Comparison of ENCODE assay signal across 20 mouse cellular contexts in the genomic region with DNA sequence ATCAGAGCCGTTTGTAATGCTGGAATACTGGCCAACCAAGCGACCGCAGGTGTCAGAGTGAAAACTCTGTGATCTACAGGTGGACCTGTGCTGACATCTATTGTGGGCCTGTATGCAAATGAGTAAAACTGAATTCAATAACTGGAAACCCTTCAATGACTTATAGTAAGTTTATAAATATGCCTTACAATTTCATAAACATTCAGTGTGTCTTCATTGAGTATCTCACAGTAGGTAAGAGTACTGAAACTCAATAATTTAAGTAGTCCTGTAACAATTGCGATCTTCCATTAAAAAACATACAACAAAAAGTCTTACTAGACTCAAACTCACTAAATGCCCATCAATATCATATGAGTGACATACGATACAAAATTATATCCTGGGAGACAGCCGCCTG. TPM values are rescaled to one million over a fixed set of nuclear protein-coding genes. Genes with fewer than 3 reads are reported as not detected.
DNase-seq lines count a peak whose midpoint lies in the region; ATAC-seq and TF ChIP-seq lines count a peak whose summit lies in the region.
"Had no signal": no experiment of that assay in that cellular context is flagged by ENCODE, and none has a peak within 500 bp of the region (broad histone marks: within the 10 kb centered on the region; RNA-seq: fewer than 3 reads in every experiment).

No protein-coding gene starts in this region.

- peak overlapping the region; percentile 96 for H3K4me2 ChIP-seq in embryonic facial prominence, embryonic 13.5 days
- H3K4me2 ChIP-seq in heart, postnatal 0 days (ENCODE audit: low read depth, low read length): peak overlapping the region; percentile 89; the same call in 1 of the 2 replicates
- H3K4me2 ChIP-seq in embryonic facial prominence, embryonic 14.5 days (ENCODE audit: low read depth, low read length): 0 out of 2 replicates have a peak overlapping the region, but pooled peaks have one; percentile 15
- peak overlapping the region; percentile 91; the same call in 1 of the 2 replicates for H3K4me2 ChIP-seq in limb, embryonic 15.5 days

- no peak for ATAC-seq in embryonic facial prominence, embryonic 13.5 days (ENCODE audit: insufficient number of reproducible peaks, insufficient read depth, low FRiP score, low TSS enrichment, low read depth)
- ATAC-seq in heart, postnatal 0 days (ENCODE audit: insufficient read depth, low read depth): no peak
- no peak for ATAC-seq in embryonic facial prominence, embryonic 14.5 days (ENCODE audit: low read depth)
- ATAC-seq in limb, embryonic 15.5 days (ENCODE audit: insufficient number of reproducible peaks, low FRiP score, low TSS enrichment, low read depth): no peak
- no peak for ATAC-seq in megakaryocyte-erythroid progenitor cell, adult 5-6 weeks (replicated peaks; ENCODE audit: low FRiP score, low TSS enrichment, poor library complexity, severe bottlenecking)

- DNase-seq in embryonic facial prominence, embryonic 10.5 days (ENCODE audit: low spot score): no peak
- DNase-seq in heart, postnatal 0 days (ENCODE audit: low spot score): no peak
- DNase-seq in heart, adult 8-10 months (ENCODE audit: low spot score): no peak
- no peak for DNase-seq in embryonic facial prominence, embryonic 14.5 days (ENCODE audit: low spot score)
- DNase-seq in lung, postnatal 4 days: no peak
- DNase-seq: adrenal gland, postnatal 14 days; cerebellum, adult 11-12 months; cerebellum, postnatal 14 days; layer of hippocampus, adult 9-11 months; right cerebral cortex, postnatal 14 days; thymus, adult 2 months had no signal

- H3K27ac ChIP-seq in embryonic facial prominence, embryonic 13.5 days: no peak overlapping the region
- no peak overlapping the region for H3K27ac ChIP-seq in embryonic facial prominence, embryonic 10.5 days (replicated peaks)
- H3K27ac ChIP-seq in heart, postnatal 0 days (ENCODE audit: low read depth): no peak overlapping the region
- no peak overlapping the region for H3K27ac ChIP-seq in embryonic facial prominence, embryonic 14.5 days (replicated peaks; ENCODE audit: low read depth, low read length)
- H3K27ac ChIP-seq in limb, embryonic 15.5 days: no peak overlapping the region
- H3K27ac ChIP-seq: forebrain, embryonic 10.5 days; heart, adult 2 months; hindbrain, embryonic 10.5 days; kidney, embryonic 15.5 days; liver, embryonic 15.5 days; midbrain, embryonic 13.5 days had no signal

- H3K4me1 ChIP-seq in embryonic facial prominence, embryonic 13.5 days: peaks cover 9% of the 10 kb centered on the region; the same call in 1 of the 2 replicates
- H3K4me1 ChIP-seq in embryonic facial prominence, embryonic 10.5 days: peaks cover 14% of the 10 kb centered on the region
- H3K4me1 ChIP-seq in heart, postnatal 0 days (ENCODE audit: control insufficient read depth, insufficient read depth): no peaks in the 10 kb centered on the region
- peaks cover 6% of the 10 kb centered on the region; the same call in 1 of the 2 replicates for H3K4me1 ChIP-seq in embryonic facial prominence, embryonic 14.5 days (ENCODE audit: control insufficient read depth, insufficient read depth, low read length)
- H3K4me1 ChIP-seq in limb, embryonic 15.5 days: peaks cover 13% of the 10 kb centered on the region; the same call in 1 of the 2 replicates

- TF ChIP-seq CTCF in heart, postnatal 0 days (IDR thresholded peaks at IDR 0.05; ENCODE audit: low read depth): no peak

- no peaks in the 10 kb centered on the region for H3K9me3 ChIP-seq in embryonic facial prominence, embryonic 13.5 days
- no peaks in the 10 kb centered on the region for H3K9me3 ChIP-seq in embryonic facial prominence, embryonic 10.5 days
- H3K9me3 ChIP-seq in heart, postnatal 0 days (replicated peaks; ENCODE audit: control insufficient read depth, low read length): no peaks in the 10 kb centered on the region
- H3K9me3 ChIP-seq in embryonic facial prominence, embryonic 14.5 days (ENCODE audit: control insufficient read depth, low read length): no peaks in the 10 kb centered on the region
- no peaks in the 10 kb centered on the region for H3K9me3 ChIP-seq in limb, embryonic 15.5 days
- H3K9me3 ChIP-seq: forebrain, embryonic 10.5 days; hindbrain, embryonic 10.5 days; kidney, embryonic 15.5 days; liver, embryonic 15.5 days; midbrain, embryonic 13.5 days had no signal

- H3K4me3 ChIP-seq in embryonic facial prominence, embryonic 13.5 days: no peak overlapping the region
- no peak overlapping the region for H3K4me3 ChIP-seq in embryonic facial prominence, embryonic 10.5 days
- 0 out of 2 replicates have a peak overlapping the region, but pooled peaks have one; percentile 60 for H3K4me3 ChIP-seq in heart, postnatal 0 days (ENCODE audit: low read depth, low read length)
- H3K4me3 ChIP-seq in embryonic facial prominence, embryonic 14.5 days (ENCODE audit: low read depth, low read length): peak overlapping the region; percentile 62; the same call in 1 of the 2 replicates
- H3K4me3 ChIP-seq in limb, embryonic 15.5 days: no peak overlapping the region

- H3K36me3 ChIP-seq in embryonic facial prominence, embryonic 13.5 days: no peaks in the 10 kb centered on the region
- no peaks in the 10 kb centered on the region for H3K36me3 ChIP-seq in embryonic facial prominence, embryonic 10.5 days (replicated peaks)
- H3K36me3 ChIP-seq in heart, postnatal 0 days (replicated peaks; ENCODE audit: control insufficient read depth, insufficient read depth, low read length): no peaks in the 10 kb centered on the region
- H3K36me3 ChIP-seq in embryonic facial prominence, embryonic 14.5 days (ENCODE audit: control insufficient read depth, insufficient read depth, low read length): no peaks in the 10 kb centered on the region
- H3K36me3 ChIP-seq in limb, embryonic 15.5 days: no peaks in the 10 kb centered on the region
- H3K36me3 ChIP-seq: forebrain, embryonic 10.5 days; hindbrain, embryonic 10.5 days; kidney, embryonic 15.5 days; liver, embryonic 15.5 days; midbrain, embryonic 13.5 days had no signal

- peaks cover 38% of the 10 kb centered on the region for H3K27me3 ChIP-seq in embryonic facial prominence, embryonic 13.5 days
- H3K27me3 ChIP-seq in embryonic facial prominence, embryonic 10.5 days (replicated peaks; ENCODE audit: low read depth, poor library complexity, severe bottlenecking): peaks cover 55% of the 10 kb centered on the region
- no peaks in the 10 kb centered on the region for H3K27me3 ChIP-seq in heart, postnatal 0 days (ENCODE audit: control insufficient read depth, insufficient read depth, low read length)
- peaks cover 20% of the 10 kb centered on the region for H3K27me3 ChIP-seq in embryonic facial prominence, embryonic 14.5 days (replicated peaks; ENCODE audit: control insufficient read depth, insufficient read depth, low read length)
- no peaks in the 10 kb centered on the region for H3K27me3 ChIP-seq in limb, embryonic 15.5 days

- no peak for TF ChIP-seq EP300 in heart, postnatal 0 days (IDR thresholded peaks at IDR 0.05; ENCODE audit: low read depth)

- WGBS in embryonic facial prominence, embryonic 13.5 days: 84% methylated on average over 6 of the region's 6 CpGs
- WGBS in embryonic facial prominence, embryonic 10.5 days: 90% methylated on average over 6 of the region's 6 CpGs
- 89% methylated on average over 6 of the region's 6 CpGs for WGBS in heart, postnatal 0 days
- WGBS in embryonic facial prominence, embryonic 14.5 days: 88% methylated on average over 6 of the region's 6 CpGs
- WGBS in limb, embryonic 15.5 days: 86% methylated on average over 6 of the region's 6 CpGs

- H3K9ac ChIP-seq in embryonic facial prominence, embryonic 13.5 days: no peak overlapping the region
- no peak overlapping the region for H3K9ac ChIP-seq in heart, postnatal 0 days (replicated peaks; ENCODE audit: low read depth, low read length)
- no peak overlapping the region for H3K9ac ChIP-seq in embryonic facial prominence, embryonic 14.5 days (ENCODE audit: low read depth, low read length)
- H3K9ac ChIP-seq in limb, embryonic 15.5 days: no peak overlapping the region
- H3K9ac ChIP-seq: liver, embryonic 15.5 days; midbrain, embryonic 13.5 days had no signal

RNA-seq across cellular contexts. Expression of gene Enpp1, which starts 1.6 kb away (rescaled TPM):
- 3.2 and 5.1 TPM in 2 replicates for polyA plus RNA-seq in embryonic facial prominence, embryonic 13.5 days (2015; fragmentation: Nextera tagmentation; extraction: Ambion mirVana)
- polyA plus RNA-seq in embryonic facial prominence, embryonic 10.5 days (2016; fragmentation: Nextera tagmentation; extraction: Ambion mirVana): 0.62 and 1.0 TPM in 2 replicates
- total RNA-seq in heart, postnatal 0 days (2014; rRNA removed; ENCODE audit: low replicate concordance): 2.5 and 3.1 TPM in 2 replicates
- 1.8 and 2.0 TPM in 2 replicates for polyA plus RNA-seq in heart, postnatal 0 days (2015; fragmentation: Nextera tagmentation; extraction: Ambion mirVana)
- 1 to 10 TPM; 5.2 to 6.5 (median 5.5) TPM for total RNA-seq in heart, adult 8-10 months (2022)
- 8.0 and 9.3 TPM in 2 replicates for polyA plus RNA-seq in embryonic facial prominence, embryonic 14.5 days (2014; fragmentation: Nextera tagmentation; extraction: Ambion mirVana)
- polyA plus RNA-seq in limb, embryonic 15.5 days (2015; fragmentation: Nextera tagmentation; extraction: Ambion mirVana): 9.4 and 10.9 TPM in 2 replicates
- total RNA-seq in megakaryocyte-erythroid progenitor cell, adult 5-6 weeks (2014; fragmentation: Nextera tagmentation): 4.7 and 11.8 TPM in 2 replicates
- total RNA-seq in megakaryocyte-erythroid progenitor cell, adult 5-6 weeks (2017): 3.7 and 9.6 TPM in 2 replicates

Comparison
In these comparisons a context has a peak if more than half of its experiments do, and no peak if none do; other contexts are left out.
1. H3K4me3 ChIP-seq: peak in heart, postnatal 0 days (single experiment) and embryonic facial prominence, embryonic 14.5 days (single experiment); none in embryonic facial prominence, embryonic 13.5 days (single experiment), embryonic facial prominence, embryonic 10.5 days (single experiment) and limb, embryonic 15.5 days (single experiment).
2. H3K4me2 ChIP-seq: peak in every context shown above with its lines; median percentile 96 in embryonic facial prominence, embryonic 13.5 days; 91 in limb, embryonic 15.5 days; 89 in heart, postnatal 0 days; 15 in embryonic facial prominence, embryonic 14.5 days.